Mouse (Mus musculus) ovary, postnatal 14 days (tissue): ENCODE measurements at regions not wholly inside any gene's neighbourhood (a gene's known extent, or its start where the extent isn't known, plus 50 kb on each side); places are given as distances from the start of the nearest gene placed in this dataset.
"Not testable (repeated sequence)": the region's sequence is repeated elsewhere in the genome, so short reads cannot be mapped to it uniquely, and the experiment has no call there.

Experiments used
- DNase-seq: peaks from one replicate; pipeline ENCODE4 v3.0.0; 2022; ENCODE audit warnings: low spot score

GRCm38 (mm10) chr3:83416536-83416935 is 288.8 kb downstream of the Dchs2 start:
- DNase-seq = peak; percentile 22

DNA sequence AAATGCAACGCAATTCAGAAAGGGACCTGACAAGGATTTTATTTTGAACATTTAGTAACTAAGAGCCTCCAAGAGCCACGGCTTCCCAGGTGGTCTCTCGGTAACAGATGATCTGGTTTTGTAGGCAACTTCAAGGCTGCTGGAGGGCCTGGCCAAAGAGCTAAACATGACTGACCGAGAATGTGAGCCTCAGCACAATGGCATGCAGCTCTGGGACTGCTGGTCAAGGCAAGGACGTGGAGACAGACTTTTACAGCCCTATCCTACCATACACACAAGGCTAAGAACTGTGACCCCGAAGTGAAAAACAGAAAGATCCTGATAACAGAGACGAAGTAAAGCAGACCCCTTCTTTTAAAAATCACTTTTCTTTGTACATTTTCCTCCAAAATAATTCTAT is 296.5 kb downstream of the Dchs2 start:
- no peak for DNase-seq

- DNase-seq = no peak
These were observed 301.6 kb downstream of the Dchs2 start for GRCm38 (mm10) chr3:83429376-83429775.

DNA sequence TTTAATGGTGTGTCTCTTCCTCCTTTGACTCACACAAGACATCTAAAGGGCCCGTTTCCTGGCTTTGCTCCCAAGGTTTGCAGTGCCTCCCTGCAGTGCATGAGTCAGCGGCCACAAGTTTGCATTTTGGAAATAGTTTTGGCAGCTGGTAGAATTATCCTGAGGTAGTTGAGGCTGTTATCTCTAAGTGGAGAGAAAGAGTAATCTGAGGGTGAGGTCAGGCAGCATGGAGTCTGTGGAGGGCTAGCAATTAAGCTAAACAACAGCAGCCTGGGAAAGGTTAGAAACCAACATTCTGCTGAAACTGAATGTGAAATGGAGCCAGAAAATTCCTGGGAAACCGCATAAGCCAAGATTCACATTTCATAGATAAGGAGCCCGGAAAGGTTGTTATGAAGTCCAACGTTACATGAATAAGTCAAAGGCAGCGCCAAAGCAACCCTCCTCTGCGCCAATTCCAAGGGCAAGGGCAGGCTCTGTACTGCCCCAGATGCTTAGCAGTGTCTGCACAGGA is 318.5 kb downstream of the Dchs2 start:
- peak; percentile 35 for DNase-seq

DNA sequence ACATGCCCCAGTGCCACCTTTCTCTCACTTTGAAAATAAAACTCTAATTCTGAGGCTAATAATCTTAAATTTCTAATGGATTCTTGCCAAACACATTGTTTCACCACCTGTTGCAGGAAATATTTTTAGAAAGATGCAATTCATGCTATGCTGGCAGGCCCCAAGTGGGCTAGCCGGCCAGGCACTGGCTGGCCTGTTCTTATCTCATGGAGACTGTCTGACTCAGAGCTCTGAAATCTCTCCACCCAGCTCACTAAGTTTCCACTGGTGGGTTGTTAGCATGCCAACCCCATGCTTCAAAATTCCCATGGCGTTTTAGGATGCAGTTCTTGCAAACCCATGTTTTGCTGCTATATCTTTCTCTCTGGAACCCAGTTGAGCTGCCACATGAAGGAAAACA is 315.5 kb upstream of the Sfrp2 start:
- DNase-seq = no peak

- no peak for DNase-seq
These were observed 314.8 kb upstream of the Sfrp2 start for GRCm38 (mm10) chr3:83451317-83451716.

GRCm38 (mm10) chr3:83453462-83453861 is 312.7 kb upstream of the Sfrp2 start:
- no peak for DNase-seq

- no peak for DNase-seq
These were observed 307.7 kb upstream of the Sfrp2 start for GRCm38 (mm10) chr3:83458450-83458849.

- DNase-seq = no peak
These were observed 286.9 kb upstream of the Sfrp2 start for GRCm38 (mm10) chr3:83479251-83479650.

GRCm38 (mm10) chr3:83480176-83480575 is 285.9 kb upstream of the Sfrp2 start:
- DNase-seq = no peak

DNA sequence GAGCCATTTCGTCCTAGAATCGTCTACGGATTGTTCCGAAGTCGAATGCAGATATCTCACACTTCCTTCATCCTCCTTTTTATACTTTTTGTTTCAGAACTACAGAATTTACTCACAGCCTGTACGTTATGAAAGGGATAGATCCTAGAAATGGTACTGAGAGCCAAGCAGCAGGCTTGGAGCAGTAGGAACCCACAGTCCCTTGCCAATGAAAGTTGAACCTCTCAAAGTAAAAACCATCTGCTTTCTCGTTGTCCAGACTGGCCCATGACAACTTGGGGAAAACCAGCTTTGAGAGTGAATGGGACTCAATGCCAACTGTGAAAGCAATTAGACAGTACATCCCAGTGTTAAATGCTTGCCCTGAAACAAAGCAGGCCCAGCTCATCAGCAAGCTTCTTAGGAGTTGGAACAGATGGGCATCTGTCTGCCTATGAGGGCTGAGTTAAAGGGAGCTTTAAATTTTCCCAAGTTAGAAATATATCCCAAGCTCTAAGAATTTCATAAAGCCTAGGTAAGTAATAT is 279.9 kb upstream of the Sfrp2 start:
- no peak for DNase-seq

- peak; percentile 7 for DNase-seq
These were observed 270.5 kb upstream of the Sfrp2 start for GRCm38 (mm10) chr3:83495584-83495983.

DNA sequence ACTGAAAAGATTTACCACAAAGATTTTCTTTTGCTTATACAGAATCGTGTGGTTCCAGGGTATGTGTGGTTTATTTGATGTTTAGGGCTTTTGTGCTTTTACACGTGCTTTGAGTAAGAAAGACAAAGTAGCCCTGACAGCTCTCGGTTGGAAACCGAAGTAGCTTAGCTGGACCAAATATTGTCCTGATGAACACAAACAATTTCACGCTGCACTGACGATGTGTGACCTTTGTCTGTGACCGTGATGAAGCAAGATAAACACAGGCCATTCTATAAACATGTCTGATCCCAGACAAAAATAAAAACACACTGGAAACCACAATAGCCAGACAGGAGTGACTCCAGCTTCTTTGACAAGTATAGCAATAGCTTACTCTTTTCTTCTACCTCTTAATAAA is 262.2 kb upstream of the Sfrp2 start:
- DNase-seq = no peak

GRCm38 (mm10) chr3:83516614-83517013 is 249.5 kb upstream of the Sfrp2 start:
- no peak for DNase-seq

- DNase-seq = peak; percentile 37
These were observed 248.0 kb upstream of the Sfrp2 start for GRCm38 (mm10) chr3:83517914-83518635.

- no peak for DNase-seq
These were observed 235.8 kb upstream of the Sfrp2 start for GRCm38 (mm10) chr3:83530243-83530847.

GRCm38 (mm10) chr3:83536624-83537023 is 229.5 kb upstream of the Sfrp2 start:
- not testable (repeated sequence) for DNase-seq

- DNase-seq = no peak
These were observed 228.9 kb upstream of the Sfrp2 start for GRCm38 (mm10) chr3:83537231-83537630.

GRCm38 (mm10) chr3:83537711-83538110 is 228.4 kb upstream of the Sfrp2 start:
- DNase-seq = no peak

- DNase-seq = no peak
These were observed 227.2 kb upstream of the Sfrp2 start for GRCm38 (mm10) chr3:83538898-83539297.

DNA sequence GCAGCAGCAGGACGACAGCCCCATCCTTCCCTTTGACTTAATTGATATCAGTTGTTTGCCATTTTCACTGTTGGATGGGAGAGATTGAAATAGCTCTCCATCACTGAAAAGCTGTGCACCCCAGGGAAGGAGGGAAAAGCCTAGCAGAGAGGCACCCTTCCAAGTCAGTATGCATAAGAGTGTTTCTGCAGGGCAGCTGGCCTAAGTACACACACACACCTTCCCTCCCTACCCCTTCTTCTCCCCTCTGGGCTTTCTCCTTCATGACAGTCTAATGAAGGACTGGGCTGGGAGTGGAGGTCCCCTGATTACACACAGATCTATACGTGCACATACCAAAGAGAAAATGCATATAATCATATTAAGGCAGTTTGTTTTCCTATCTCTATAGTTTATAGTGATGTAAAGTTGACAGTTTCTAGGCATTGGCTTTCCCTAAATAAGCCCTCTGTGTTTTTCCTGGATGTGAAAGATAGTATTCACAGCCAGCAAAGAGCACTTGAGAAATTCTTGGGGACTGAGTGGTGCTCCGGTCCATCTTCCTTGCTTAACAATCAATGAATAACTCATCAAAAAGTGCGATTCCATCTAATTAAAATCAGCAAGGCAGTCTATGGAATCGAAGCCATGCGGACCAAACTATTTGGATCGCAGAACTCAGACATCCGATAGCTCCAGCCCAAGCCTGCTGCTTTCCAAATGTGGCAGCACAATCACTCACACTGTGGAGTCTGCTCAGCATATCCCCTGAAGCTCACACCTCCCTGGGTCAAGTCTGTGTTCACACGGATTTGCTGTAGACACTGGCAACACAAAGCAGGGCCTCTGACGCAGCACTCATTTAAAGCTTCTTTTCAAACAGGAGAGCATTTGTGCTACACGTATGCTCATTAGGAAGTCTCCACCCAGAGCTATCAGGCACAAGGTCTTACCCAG is 224.9 kb upstream of the Sfrp2 start:
- DNase-seq = no peak

DNA sequence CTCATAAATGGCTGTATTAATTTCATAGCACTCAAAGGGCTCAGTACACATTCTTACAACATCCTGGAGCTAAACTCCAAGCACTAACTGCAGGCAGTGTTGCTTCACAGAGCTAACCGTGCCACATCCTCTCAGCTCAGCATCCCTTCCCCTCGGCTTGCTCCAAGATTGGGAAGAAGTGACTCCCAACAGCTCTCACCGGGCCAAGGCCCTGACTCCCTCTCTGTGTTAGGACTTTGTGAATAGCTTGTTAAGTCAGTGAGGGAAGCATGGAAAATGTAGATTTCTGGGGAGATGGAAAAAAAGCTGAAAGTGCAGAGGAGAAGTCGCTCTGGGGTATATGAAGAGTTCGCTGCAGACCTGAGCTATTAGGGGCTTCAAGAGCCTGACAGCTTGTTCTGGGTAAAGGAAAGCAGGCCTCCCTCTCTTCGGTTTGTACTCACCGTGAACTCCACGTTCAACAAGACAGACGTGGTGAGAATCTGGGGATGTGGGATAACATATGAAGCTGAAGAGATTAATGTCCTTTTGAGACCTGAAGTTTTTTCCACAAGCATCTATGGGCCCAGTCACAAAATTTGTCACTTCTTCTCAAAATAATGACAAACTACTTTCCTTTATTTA is 213.5 kb upstream of the Sfrp2 start:
- DNase-seq = no peak
